Comparison of ENCODE assay signal across 8 mouse cellular contexts in the genomic region with DNA sequence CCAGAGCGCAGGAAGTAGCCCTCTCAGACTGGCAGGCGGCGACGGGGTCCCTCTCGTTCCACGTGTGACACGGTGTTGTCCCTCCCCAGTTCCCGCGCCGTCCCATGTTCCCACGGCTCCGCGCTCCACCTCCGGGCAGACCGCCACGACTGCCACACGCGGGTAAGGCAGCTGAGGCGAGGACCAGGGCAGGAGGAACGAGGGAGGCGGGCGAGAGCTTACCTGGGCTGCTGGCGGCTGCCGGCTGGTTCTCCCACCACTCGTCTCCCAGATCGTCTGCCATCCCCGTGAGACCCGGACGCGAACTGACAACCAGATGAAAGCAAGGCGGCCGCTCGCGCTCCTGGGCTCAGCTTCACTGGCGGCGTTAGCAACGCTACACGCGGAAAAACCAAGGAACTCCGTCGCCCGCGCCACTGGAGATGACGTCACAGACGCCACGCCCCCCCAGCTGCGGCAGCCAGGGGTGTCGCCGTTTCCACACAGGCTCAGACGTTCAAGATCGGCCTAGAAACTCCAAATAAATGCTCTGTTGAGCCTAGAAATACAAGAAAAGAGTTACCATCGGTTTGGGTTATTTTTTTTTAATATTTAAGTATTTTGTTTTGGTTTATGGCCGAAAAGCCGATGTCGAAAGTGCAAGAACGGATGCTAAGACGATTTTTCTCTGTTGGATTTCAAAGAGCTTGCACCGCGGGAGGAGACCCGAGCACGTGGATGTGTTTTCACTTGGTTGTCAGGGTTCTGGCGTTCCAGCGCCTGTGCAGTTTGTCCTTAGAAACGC. TPM values are rescaled to one million over a fixed set of nuclear protein-coding genes. Genes with fewer than 3 reads are reported as not detected.
DNase-seq lines count a peak whose midpoint lies in the region; ATAC-seq lines count a peak whose summit lies in the region.

A gene (minus strand): TSS at position 421 of the 784 bp plus-strand sequence.

- H3K4me3 ChIP-seq in brown adipose tissue, adult 24 weeks (ENCODE audit: insufficient read depth, low read depth, low read length): peak within 1 kb of the TSS; percentile 70
- H3K4me3 ChIP-seq in heart, embryonic 14.5 days (ENCODE audit: control insufficient read depth in 1 of 2, insufficient read depth in 1 of 2, low read depth in 1 of 2, low read length in 2 of 2): peak within 1 kb of the TSS; percentile 72 to 86
- peak within 1 kb of the TSS; percentile 80 for H3K4me3 ChIP-seq in liver, embryonic 13.5 days (replicated peaks)
- H3K4me3 ChIP-seq in stomach, embryonic 16.5 days (replicated peaks; ENCODE audit: low read length): peak within 1 kb of the TSS; percentile 88

- H3K9ac ChIP-seq in heart, embryonic 14.5 days (ENCODE audit: low read length): peak within 1 kb of the TSS; percentile 80
- peak within 1 kb of the TSS; percentile 79 for H3K9ac ChIP-seq in liver, embryonic 13.5 days
- peak within 1 kb of the TSS; percentile 81 for H3K9ac ChIP-seq in stomach, embryonic 16.5 days (ENCODE audit: low read length)

- no peaks in the 10 kb centered on the region for H3K27me3 ChIP-seq in heart, embryonic 14.5 days (ENCODE audit: control insufficient read depth, insufficient read depth, low read length)
- no peaks in the 10 kb centered on the region for H3K27me3 ChIP-seq in liver, embryonic 13.5 days
- no peaks in the 10 kb centered on the region for H3K27me3 ChIP-seq in stomach, embryonic 16.5 days (ENCODE audit: control insufficient read depth, insufficient read depth, low read length)

- peak; percentile 95 for DNase-seq in CD4-positive, CD25-positive, alpha-beta regulatory T cell, adult 2 months (ENCODE audit: low read depth, low spot score)
- DNase-seq in fat pad, adult 2 months (ENCODE audit: extremely low read depth, low read depth, low spot score): peak; percentile 14
- peak; percentile 88 for DNase-seq in kidney, postnatal 14 days
- peak; percentile 82 for DNase-seq in liver, embryonic 13.5 days
- peak; percentile 92 for DNase-seq in neural tube, embryonic 10.5 days (ENCODE audit: extremely low spot score, low spot score)

- WGBS in heart, embryonic 14.5 days: under 1% methylated on average over 64 of the region's 64 CpGs
- WGBS in liver, embryonic 13.5 days (ENCODE audit: insufficient replicate concordance): under 1% methylated on average over 64 of the region's 64 CpGs
- WGBS in stomach, embryonic 16.5 days: under 1% methylated on average over 64 of the region's 64 CpGs

- peak; percentile 68 for ATAC-seq in heart, embryonic 14.5 days (ENCODE audit: insufficient number of reproducible peaks, insufficient read depth, low FRiP score, low read depth)
- peak; percentile 89 for ATAC-seq in liver, embryonic 13.5 days (ENCODE audit: low read depth)
- ATAC-seq in stomach, embryonic 16.5 days (ENCODE audit: insufficient read depth, low FRiP score): peak; percentile 86; the same call in 1 of the 2 replicates

- H3K9me3 ChIP-seq in heart, embryonic 14.5 days (ENCODE audit: control insufficient read depth, low read length): no peaks in the 10 kb centered on the region
- H3K9me3 ChIP-seq in liver, embryonic 13.5 days (replicated peaks): no peaks in the 10 kb centered on the region
- H3K9me3 ChIP-seq in stomach, embryonic 16.5 days (replicated peaks; ENCODE audit: control insufficient read depth, low read length): no peaks in the 10 kb centered on the region

- no peaks in the 10 kb centered on the region for H3K4me1 ChIP-seq in brown adipose tissue, adult 24 weeks (ENCODE audit: control insufficient read depth, insufficient read depth, insufficient read length, low read length)
- H3K4me1 ChIP-seq in heart, embryonic 14.5 days (ENCODE audit: control insufficient read depth in 2 of 2, insufficient read depth in 2 of 2, low read length in 2 of 2): peaks cover 0 to 4% of the 10 kb centered on the region in 2 experiments; a peak in 2 of 4 replicates
- H3K4me1 ChIP-seq in liver, embryonic 13.5 days (replicated peaks): peaks cover 22% of the 10 kb centered on the region
- H3K4me1 ChIP-seq in stomach, embryonic 16.5 days (ENCODE audit: control insufficient read depth, insufficient read depth, low read length): peaks cover 6% of the 10 kb centered on the region; the same call in 1 of the 2 replicates

- H3K27ac ChIP-seq in brown adipose tissue, adult 24 weeks (replicated peaks; ENCODE audit: low read depth, low read length): no peak within 1 kb of the TSS
- peak within 1 kb of the TSS in 1 of 2 experiments; percentile 56; a peak in 1 of 4 replicates for H3K27ac ChIP-seq in heart, embryonic 14.5 days (replicated peaks in 1 of 2; ENCODE audit: control insufficient read depth in 1 of 2, insufficient read depth in 1 of 2, low read depth in 2 of 2, low read length in 2 of 2)
- peak within 1 kb of the TSS; percentile 23 for H3K27ac ChIP-seq in liver, embryonic 13.5 days
- peak within 1 kb of the TSS; percentile 65 for H3K27ac ChIP-seq in stomach, embryonic 16.5 days (ENCODE audit: low read length)

- peak within 1 kb of the TSS; percentile 90 for H3K4me2 ChIP-seq in heart, embryonic 14.5 days (ENCODE audit: low read length)
- H3K4me2 ChIP-seq in liver, embryonic 13.5 days: peak within 1 kb of the TSS; percentile 90
- peak within 1 kb of the TSS; percentile 80 for H3K4me2 ChIP-seq in stomach, embryonic 16.5 days (ENCODE audit: low read depth, low read length)

- no peaks in the 10 kb centered on the region for H3K36me3 ChIP-seq in heart, embryonic 14.5 days (ENCODE audit: control insufficient read depth, insufficient read depth, low read length)
- no peaks in the 10 kb centered on the region for H3K36me3 ChIP-seq in liver, embryonic 13.5 days
- no peaks in the 10 kb centered on the region for H3K36me3 ChIP-seq in stomach, embryonic 16.5 days (ENCODE audit: control insufficient read depth, insufficient read depth, low read length)

RNA-seq across cellular contexts. Expression of the gene that starts here (rescaled TPM):
- 10.9 and 13.6 TPM in 2 replicates for polyA plus RNA-seq in brown adipose tissue, adult 24 weeks (2012; ENCODE audit: insufficient read depth, insufficient read length, missing spikeins)
- polyA plus RNA-seq in heart, embryonic 14.5 days (2014; fragmentation: Nextera tagmentation; extraction: Ambion mirVana): 35.1 and 35.6 TPM in 2 replicates
- 36.9 and 43.6 TPM in 2 replicates for polyA plus RNA-seq in liver, embryonic 13.5 days (2015; fragmentation: Nextera tagmentation; extraction: Ambion mirVana)
- 35.3 and 39.5 TPM in 2 replicates for polyA plus RNA-seq in stomach, embryonic 16.5 days (2015; fragmentation: Nextera tagmentation; extraction: Ambion mirVana)

Comparison
In these comparisons a context has a peak if more than half of its experiments do, and no peak if none do; other contexts are left out.
1. DNase-seq: peak in every context shown above with its lines; median percentile 95 in CD4-positive, CD25-positive, alpha-beta regulatory T cell, adult 2 months; 92 in neural tube, embryonic 10.5 days; 88 in kidney, postnatal 14 days; 82 in liver, embryonic 13.5 days; 14 in fat pad, adult 2 months.